Mouse (Mus musculus): ENCODE results near the gene Emp3.

- no peak for TF ChIP-seq GATA1 (IDR thresholded peaks at IDR 0.05; ENCODE audit: borderline replicate concordance, low read length)
- peak; percentile 91 for TF ChIP-seq FLI1 (IDR thresholded peaks at IDR 0.05; ENCODE audit: low read length)
These were observed 1.9 kb upstream of the Emp3 start for GRCm38 (mm10) chr7:45922928-45923761.

Measured in megakaryocyte, embryonic 14.5 days (primary cell).